Mouse (Mus musculus): ENCODE results near the gene Sde2.
"Not testable (repeated sequence)": the region's sequence is repeated elsewhere in the genome, so short reads cannot be mapped to it uniquely, and the experiment has no call there.

Sde2 gene

DNA sequence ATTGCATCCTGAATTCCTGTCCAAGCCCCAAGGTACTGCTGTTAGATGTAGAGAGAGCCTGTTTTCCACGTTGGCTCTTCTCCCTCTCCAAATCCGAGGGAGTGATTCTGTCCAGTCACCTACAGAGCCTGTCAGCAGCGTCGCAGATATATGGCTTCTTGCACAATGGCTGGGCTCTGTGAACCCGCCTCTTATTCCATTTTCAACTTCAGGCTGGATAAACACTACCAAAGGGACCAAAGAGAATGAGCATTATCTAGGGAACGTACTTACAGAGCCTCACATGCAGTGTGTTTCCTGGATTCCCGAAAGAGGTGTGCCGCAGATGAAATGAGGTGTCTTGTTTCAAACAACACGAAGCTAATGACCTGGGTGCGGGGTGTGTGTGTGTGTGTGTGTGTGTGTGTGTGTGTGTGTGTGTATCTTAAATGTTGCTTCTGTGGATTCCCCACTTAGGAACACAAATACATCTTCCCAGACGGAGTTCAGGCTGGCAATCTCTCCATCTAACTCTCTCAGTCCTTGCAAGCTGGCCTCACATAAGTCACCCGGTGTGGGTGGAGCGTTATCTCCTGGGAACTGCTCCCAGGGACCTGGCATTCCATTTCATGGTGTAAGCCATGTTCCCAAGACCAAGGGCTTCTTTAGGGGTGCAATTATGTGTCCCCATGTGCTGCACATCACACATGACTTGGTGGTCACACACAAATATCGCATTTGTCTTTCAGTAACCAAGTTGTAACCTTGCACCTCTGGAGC lies 20.2 kb upstream of the Sde2 start:
- no peak for DNase-seq (ENCODE audit: low spot score in 2 of 2)

DNA sequence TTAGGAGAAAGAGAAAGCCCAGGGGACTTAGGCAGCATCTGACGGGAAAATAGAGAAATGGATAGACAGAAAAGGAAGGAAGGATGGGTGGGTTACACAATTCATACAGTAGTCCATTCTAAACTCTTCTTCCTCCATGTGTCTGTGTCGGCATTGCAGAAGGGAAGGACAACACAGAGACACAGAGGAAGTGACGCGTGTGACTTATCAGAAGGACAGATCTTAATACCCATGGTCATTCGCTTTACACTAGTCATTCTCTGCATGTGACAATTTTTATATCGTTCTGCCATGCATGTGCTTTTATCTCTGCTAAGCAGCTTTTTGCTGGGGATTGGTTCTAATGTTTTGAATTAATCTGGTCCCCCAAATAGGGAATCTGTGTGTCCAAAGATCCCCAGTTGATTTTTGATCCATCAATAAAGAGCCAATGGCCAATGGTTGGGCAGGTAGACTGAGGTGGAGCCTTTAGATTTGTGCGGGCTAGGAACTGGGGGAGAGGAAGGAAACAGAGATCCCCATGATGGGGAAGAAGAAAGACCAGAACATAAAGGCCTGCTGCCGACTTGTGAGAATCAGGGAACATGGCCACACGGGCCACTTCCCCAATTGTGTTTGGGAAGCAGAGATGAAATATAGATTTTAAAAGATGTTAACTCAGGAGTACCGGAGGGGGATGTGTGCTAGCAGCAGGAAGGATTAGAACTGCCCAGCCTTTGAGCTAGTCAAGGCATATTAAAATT lies 15.5 kb upstream of the Sde2 start:
- DNase-seq (ENCODE audit: low spot score in 2 of 2) = no peak

DNA sequence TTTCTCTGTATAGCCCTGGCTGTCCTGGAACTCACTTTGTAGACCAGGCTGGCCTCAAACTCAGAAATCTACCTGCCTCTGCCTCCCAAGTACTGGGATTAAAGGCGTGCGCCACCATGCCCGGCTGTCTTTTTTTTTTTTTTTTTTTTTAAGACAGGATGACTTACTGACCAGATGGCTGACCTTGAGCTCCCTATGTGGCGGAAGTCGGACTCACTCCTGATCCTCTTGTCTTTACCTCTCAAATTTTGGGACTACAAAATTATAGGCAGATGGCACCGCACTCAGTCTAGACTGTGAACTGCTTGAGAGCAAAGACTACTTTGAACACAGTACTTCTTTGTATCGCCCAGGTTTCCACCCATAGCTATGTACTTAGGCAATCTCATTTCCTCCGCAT lies 14.5 kb upstream of the Sde2 start:
- DNase-seq (ENCODE audit: low spot score in 2 of 2) = not testable (repeated sequence)

DNA sequence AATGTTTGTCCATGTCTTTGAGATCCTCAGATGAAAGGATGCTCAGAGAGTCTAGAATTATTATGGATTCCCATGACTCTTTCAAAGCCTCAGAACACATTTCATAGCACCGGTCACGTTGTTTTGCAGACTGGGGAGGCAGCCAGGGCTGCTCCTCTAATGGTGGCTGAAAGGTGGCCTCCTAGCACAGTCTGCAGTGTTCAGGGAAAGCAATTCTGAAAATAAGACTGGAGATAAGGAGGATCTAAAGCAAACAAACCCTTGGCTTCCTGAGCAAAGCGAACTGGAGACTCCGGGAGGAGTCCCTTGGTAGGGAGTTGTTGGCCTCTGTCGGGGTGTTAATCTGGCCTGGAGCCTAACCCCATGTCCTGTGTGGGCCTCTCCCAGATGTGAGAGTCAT lies 13.7 kb upstream of the Sde2 start:
- no peak for DNase-seq (ENCODE audit: low spot score in 2 of 2)

DNA sequence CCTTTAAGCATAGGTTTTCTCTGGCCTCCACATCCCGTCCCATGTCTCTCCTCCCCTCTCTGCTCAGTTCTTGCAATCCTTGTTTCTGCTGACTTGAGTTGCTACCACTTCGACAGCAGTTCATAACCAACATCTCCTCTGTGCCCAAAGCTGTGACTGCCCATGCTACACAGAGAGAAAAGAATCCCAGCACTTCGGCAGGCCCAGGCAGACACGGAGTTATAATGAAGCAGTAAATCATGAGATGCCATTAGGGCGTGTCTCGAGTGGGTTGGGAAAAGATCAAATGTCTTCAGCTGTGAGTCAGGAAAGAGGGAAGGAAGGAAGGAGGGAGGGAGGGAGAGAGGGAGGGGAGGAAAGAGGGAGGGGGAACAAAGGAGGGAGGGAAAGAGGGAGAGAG lies 12.9 kb upstream of the Sde2 start:
- peak in 1 of 2 experiments; percentile 29 for DNase-seq (ENCODE audit: low spot score in 2 of 2)

DNA sequence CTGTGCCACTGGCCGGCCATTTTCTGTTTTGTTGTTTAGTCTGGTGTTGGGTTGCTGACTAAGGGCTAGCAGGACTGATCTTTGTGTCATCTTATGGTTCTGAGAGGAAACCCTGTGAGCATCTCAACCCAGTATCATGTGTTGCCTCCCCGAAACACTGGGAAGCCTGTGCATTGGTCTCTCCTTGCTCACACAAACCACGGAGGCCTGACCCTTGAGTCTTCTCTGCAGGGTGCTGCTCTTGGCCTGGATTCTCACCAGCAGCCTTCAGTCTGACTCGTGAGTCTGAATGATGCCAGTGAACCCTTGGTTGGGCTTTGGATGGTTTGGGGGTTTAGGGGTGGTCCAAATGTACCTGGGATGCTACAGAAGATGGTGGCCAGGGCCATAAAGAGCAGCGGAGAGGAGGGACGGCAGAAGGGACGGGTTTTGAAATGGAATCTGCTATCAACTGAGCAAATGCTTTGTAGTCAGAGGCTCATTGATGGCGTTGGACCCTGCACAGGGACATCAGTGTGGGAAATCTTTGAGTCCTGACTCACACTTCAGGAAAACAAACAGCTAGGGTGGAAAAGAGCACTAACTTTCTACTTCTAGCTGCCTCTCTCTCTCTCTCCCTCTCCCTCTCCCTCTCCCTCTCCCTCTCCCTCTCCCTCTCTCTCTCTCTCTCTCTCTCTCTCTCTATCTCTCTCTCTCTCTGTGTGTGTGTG lies 11.6 kb upstream of the Sde2 start:
- no peak for DNase-seq (ENCODE audit: low spot score in 2 of 2)

DNA sequence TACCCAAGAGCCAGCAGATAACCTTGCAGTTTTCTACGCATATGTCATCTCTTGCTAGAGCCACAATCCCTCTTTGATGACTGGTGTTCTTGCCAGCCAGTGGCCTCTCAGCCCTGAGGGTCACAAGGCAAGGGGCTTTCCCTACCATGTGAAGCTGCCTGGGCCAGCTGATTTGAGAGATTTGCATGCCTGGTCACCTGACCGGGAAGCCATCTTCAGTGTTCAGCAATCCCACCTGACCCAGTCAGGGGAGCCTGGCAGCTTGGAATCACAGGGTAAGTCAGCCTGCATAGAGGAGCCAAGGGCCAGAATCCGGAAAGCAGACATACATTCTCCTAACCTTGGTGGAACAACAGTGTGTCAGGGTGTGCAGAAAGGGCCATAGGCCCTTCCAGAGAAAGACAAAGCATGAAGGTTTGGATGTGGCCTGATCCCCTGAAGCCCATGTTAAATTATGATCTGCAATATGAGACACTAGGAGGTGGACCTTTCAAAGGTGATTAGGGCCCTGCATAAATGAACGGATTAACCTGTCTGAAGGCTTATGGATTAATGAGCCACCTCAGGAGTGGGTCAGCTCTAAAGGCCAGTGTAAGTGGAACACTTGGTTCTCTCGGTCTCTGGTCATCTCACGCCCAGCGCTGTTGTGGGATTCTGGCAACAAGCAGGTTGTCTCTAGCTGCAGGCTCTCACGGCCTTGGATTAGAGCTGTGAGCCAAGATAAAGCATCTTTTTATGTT lies 9.2 kb upstream of the Sde2 start:
- DNase-seq (ENCODE audit: low spot score in 2 of 2) = no peak

DNA sequence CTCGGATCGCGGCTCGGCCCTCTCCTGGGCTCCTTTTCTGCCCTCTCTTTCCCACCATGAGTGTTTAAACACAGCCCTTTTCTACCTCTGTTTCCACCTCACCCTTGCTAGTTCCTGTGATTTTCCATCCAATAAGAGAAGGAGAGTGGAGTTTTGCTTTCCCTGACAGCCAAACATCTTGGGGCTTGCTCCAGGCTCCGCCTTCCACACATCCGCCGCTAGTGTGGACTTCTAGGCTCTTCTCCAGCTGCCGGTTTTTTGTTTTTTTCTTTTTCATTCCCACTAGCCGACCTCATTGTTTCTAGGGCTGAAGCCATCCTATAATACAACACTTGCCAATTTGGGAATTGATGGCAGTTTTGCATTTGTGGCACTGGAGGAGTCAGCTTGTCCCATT lies 2.8 kb upstream of the Sde2 start:
- DNase-seq (ENCODE audit: low spot score in 2 of 2) = peak; percentile 53 to 71

DNA sequence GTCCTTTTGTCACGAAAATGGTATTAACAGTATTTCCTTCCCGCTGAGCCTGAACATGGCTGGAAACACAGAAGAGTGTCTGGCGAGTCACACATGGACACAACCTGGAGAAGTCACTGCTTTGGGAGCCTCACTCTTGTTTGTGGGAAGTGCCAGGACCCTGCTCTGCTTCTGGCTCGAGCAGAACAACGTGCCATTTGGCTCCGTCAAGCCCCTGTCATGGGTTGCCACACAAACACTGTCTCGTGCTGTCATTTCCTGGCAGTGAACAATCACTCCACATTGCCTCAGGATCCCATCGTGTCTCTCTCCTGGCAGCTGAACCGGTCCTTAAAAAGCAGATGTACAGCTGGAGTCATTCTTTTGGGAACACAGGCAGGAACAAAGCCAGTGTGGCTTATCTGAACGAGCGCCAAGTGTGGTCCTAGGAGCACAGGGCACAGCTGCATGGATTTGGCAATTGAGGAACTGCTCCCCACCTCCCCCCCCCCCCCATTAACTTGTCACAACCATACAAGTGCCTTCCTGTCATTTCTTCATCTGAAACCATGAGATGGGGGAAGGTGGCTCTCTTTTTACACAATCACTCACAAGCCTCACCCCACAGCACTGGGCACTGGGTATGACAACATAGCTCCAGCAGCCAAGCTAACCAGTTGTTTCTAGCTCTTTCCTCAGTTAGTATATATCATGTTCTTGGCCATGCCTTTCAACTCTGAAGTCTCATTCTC lies 2.3 kb upstream of the Sde2 start:
- DNase-seq (ENCODE audit: low spot score in 2 of 2) = peak in 1 of 2 experiments; percentile 64

DNA sequence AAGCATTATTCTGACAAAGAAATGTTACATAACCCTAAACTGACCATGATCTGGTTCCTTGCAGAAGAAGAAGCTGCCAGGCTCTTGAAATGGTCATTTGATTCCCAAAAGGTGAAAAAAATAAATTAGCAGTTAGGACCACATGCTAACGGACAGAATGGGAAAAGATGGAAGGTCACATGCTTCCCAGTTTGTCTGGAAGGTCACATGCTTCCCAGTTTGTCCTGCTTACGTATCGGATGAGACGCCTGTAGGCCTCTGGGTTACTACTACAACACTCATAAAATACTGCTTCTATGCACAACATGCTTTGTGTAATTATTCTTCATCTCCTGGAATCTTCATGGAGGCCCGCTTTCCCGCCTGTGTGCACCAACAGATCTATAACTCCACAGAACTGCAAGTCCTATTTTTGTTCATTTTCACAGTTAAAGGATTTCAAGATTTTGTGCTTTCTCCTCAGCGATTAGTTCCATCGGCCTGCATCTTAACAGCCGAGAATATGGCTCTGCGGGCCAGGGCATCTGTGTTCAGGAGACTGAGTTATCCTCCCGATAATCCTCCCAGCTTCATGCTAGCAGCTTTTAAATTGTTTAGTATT lies 1.1 kb upstream of the Sde2 start:
- no peak for DNase-seq (ENCODE audit: low spot score in 2 of 2)

DNA sequence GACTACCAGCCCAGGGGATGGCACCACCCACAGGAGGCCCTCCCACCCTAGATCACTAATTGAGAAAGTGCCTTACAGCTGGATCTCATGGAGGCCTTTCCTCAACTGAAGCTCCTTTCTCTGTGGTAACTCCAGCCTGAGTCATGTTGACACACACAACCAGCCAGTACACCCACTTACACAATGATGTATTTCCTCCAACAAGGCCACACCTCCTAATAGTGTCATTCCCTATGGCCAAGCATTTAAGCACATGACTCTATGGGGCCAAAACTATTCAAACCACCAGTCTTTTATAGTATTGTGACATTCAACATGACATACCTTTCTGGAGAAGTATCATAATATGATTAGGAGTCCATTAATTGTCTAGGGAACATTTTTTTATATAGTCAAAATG lies 7.8 kb downstream of the Sde2 start:
- DNase-seq (ENCODE audit: low spot score in 2 of 2) = no peak

DNA sequence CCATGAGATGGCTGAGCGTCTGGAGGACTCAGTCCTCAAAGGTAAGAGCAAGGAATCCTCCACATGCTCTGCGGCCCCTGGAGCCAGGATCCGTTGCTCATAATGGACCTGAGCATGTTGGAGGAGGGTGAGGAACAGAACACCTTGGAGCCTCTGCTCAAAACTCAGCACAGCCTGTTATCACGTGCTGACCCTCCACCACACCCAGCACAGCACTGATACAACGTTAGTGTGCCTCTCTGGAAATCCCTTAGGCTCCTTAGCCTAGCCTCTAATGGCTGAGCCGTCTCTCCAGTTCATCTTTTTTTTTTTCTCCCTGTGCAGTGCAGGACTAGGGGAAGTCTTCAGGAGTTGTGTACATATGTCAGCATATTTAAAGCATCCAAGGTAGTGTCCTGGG lies 9.1 kb downstream of the Sde2 start:
- DNase-seq (ENCODE audit: low spot score in 2 of 2) = no peak

DNA sequence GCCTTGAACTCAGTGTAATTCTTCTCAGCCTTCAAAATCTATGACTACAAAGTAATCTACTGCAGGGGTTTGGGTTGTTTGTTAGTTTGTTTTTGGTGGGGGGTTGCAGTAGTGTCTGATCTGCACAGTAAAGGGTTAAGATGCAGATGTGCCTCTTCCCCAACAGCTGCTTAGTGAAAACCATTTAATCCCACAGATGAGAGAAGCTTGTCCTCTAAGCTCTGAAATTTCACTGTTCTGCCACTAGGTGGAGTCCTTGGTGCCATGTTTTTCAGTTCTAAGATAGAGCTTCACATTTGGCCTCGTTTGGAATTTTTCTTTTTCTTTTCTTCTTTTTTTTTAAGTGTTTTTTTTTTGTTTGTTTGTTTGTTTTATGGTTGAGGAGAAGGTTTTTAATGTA lies 12.7 kb downstream of the Sde2 start:
- DNase-seq (ENCODE audit: low spot score in 2 of 2) = no peak

DNA sequence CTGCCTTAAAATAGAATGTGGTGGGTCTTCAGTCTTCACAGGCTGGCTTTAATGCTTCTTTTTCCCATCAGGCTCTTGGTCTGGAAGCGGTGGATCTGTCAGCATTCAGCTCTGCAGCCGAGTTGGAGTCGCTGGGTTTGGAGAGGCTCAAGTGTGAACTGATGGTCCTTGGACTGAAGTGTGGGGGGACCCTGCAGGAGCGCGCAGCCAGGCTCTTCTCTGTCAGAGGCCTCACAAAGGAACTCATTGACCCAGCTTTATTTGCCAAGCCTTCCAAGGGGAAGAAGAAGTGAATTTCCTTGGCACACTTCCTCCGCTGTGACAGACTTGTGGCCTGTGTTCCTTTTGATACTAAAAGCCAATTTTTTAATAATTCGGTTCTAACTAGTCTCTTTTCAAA lies 15.1 kb downstream of the Sde2 start:
- DNase-seq (ENCODE audit: low spot score in 2 of 2) = no peak

DNA sequence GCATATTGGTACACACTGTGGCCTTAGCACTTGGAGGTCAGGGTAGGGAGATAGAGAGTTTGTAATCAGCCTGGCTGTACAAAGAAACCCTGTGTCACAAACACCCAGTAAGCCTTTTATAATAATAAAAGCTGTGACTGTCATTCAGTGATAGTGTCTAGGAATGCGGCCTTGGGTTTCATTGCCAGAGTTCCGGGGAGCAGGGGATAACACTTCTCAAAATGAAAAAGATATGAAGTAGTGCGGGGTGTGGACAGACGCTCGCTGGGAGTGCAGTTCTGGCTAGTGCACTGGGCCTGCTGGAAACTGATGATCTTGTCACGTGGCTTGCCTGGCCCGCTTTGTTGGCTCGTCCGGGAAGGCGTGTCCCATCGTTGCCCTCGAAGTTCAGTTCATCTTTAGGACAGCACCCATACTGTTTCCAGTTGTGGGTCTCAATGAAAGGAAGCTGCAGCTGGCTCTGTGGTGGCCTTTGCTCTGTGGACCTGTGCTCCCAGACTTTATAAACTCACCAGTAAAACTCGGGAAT lies 19.3 kb downstream of the Sde2 start:
- no peak for DNase-seq (ENCODE audit: low spot score in 2 of 2)

DNA sequence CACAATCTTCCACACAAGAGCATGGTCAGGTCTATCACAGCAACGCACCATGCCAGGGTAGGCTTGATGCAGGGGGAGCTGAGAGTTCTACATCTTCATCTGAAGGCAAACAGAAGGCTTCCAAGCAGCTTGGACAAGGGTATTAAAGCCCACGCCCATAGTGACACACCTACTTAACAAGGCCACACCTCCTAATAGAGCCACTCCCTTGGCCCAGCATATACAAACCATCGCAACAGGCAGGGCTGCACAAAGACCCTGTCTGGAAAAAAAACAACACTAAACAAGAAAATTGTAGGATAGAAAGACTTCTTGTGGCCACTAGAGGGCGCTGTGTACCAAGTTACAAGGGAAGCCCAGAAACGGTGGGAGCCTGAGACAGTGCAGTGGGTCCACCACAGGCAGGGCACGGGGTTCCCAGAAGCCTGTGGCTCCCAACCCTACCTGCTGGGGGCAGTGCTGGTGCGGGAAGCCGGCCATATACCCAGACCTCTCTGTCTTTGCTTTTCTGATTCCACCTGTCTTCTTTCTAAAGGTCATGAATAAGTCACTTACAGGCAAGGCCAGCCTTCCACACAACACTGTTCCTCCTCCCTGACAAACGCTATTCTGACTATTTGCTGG lies 23.0 kb downstream of the Sde2 start:
- peak in 1 of 2 experiments; percentile 11 for DNase-seq (ENCODE audit: low spot score in 2 of 2)

DNA sequence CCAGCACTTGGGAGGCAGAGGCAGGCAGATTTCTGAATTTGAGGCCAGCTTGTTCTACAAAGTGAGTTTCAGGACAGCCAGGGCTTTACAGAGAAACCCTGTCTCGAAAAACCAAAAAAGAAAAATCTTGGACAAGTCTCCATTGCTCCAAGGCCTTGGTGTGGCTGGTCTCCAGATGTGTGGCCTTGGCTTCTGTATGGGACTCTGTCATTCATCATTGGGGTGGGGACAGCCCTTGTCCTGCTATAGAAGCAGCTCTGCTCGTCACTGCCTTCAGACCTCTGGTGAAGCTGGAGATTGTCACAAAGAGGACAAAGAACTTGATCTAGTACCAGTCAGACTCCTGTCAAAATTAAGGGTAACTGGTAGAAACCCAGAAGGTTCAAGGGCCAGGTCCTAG lies 23.7 kb downstream of the Sde2 start:
- no peak for DNase-seq (ENCODE audit: low spot score in 2 of 2)

DNA sequence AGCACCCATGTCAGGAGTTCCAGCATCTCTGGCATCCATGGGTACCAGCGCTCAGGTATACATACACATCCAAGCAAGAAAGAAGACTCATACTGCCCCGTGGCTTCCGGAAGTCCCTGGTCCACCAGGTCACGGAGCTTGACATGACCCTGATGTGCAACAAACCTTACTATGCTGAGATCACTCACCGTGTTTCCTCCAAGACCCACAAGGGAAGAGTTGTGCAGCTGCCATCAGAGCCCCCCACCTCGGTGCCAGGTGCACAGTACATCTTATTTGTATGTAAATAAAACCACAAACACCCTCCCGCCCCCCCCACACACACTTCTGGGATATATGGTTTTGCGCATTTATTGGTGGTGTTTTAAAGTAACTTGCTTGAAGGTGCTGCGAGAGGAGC lies 24.2 kb downstream of the Sde2 start:
- no peak for DNase-seq (ENCODE audit: low spot score in 2 of 2)

DNA sequence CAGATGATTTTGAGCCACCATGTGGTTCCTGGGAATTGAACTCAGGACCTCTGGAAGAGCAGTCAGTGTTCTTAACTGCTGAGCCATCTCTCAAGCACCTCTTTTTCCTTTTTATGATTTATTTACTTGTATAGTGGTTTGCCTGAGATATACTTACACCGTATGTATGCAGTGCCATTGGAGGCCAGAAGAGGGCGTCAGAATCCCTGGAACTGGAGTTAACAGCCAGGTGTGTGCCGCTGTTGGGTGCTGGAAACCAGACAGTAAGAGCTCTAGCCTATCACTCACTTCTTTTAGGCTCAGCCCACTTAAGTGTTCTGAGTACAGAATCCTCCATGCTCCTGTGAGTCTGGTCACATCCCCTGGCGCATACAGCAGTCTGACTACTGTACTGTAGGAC lies 26.5 kb downstream of the Sde2 start:
- DNase-seq (ENCODE audit: low spot score in 2 of 2) = no peak

DNA sequence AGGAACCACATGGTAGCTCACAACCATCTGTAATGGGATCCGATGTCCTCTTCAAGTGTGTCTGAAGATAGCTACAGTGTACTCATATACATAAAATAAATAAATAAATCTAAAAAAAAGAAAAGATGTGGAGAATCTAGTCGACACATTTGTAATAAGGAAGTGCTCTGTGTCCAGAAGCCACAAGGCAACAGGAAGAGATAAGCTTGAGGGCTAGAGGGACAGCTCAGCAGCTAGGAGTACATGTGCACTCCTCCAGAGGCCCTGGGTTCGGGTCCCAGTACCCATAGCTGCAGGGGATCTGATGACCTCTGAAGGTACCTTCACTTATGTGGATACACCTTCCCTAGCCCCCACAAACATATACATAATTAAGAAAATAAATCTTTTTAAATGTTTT lies 30.8 kb downstream of the Sde2 start:
- DNase-seq (ENCODE audit: low spot score in 2 of 2) = no peak
